Mouse (Mus musculus) lung, postnatal 0 days (tissue): Measurements from ENCODE around the gene Zfp689. TPM values are rescaled to one million over a fixed set of nuclear protein-coding genes. Genes with fewer than 3 reads are reported as not detected.
A peak's percentile ranks its signal among the peaks of the same experiment; 100 is the strongest.
"Not testable (repeated sequence)": the region's sequence is repeated elsewhere in the genome, so short reads cannot be mapped to it uniquely, and the experiment has no call there.

Experiments used
- ATAC-seq: fragments of 200-750 bp; cut with Nextera tagmentation; 2 replicates; pipeline ENCODE4 v1.8.0; 2017; ENCODE audit warnings: moderate library complexity
- DNase-seq: peaks from one replicate; pipeline ENCODE4 v3.0.0-alpha.2; 2016; ENCODE audit warnings: low spot score
- H3K27ac ChIP-seq: fragments of 300-500 bp; sonication (generic); 2 replicates; pipeline ENCODE4 v1.5.1; 2014; ENCODE audit warnings: antibody characterized with exemption, mild to moderate bottlenecking, low read length, mixed read lengths
- H3K27me3 ChIP-seq: fragments of 300-500 bp; sonication (generic); replicated peaks from 2 replicates; pipeline ENCODE4 v1.6.1; 2014; ENCODE audit warnings: low read length, mixed read lengths; ENCODE audit not compliant: insufficient read depth
- H3K36me3 ChIP-seq: fragments of 300-500 bp; sonication (generic); 2 replicates; pipeline ENCODE4 v1.6.1; 2014; ENCODE audit warnings: low read length, mixed read lengths; ENCODE audit not compliant: insufficient read depth
- H3K4me1 ChIP-seq: fragments of 300-500 bp; sonication (generic); 2 replicates; pipeline ENCODE4 v1.6.1; 2014; ENCODE audit warnings: antibody characterized with exemption, low read depth, low read length, mixed read lengths; ENCODE audit not compliant: insufficient read depth
- H3K4me2 ChIP-seq: fragments of 300-500 bp; sonication (generic); replicated peaks from 2 replicates; pipeline ENCODE4 v1.6.1; 2014; ENCODE audit warnings: low read depth, mild to moderate bottlenecking, low read length, moderate library complexity, mixed read lengths
- H3K4me3 ChIP-seq: fragments of 300-500 bp; sonication (generic); 2 replicates; pipeline ENCODE4 v1.5.1; 2014; ENCODE audit warnings: low read depth, low read length
- H3K9ac ChIP-seq: fragments of 300-500 bp; sonication (generic); replicated peaks from 2 replicates; pipeline ENCODE4 v1.6.1; 2014; ENCODE audit warnings: low read depth, mild to moderate bottlenecking
- H3K9me3 ChIP-seq: fragments of 300-500 bp; sonication (generic); 2 replicates; pipeline ENCODE4 v1.6.1; 2016; ENCODE audit warnings: low read length, mixed read lengths
- CTCF ChIP-seq: IDR thresholded peaks from 2 replicates; pipeline ENCODE4 v1.5.1; 2016; ENCODE audit warnings: antibody characterized with exemption, mild to moderate bottlenecking
- EP300 ChIP-seq: IDR thresholded peaks from 2 replicates; pipeline ENCODE4 v1.6.1; 2016; ENCODE audit warnings: antibody characterized with exemption, mild to moderate bottlenecking, control low read depth
- WGBS: fragments of 180-500 bp; shearing (Covaris S2); extraction: QIAGEN DNeasy Blood & Tissue Kit; methylation state at CpG from one replicate; pipeline ENCODE4 v1.1.7; 2014; 5-methylcytosine and 5-hydroxymethylcytosine counted together
- polyA plus RNA-seq: library from polyadenylated mRNA; unstranded; fragments of >200 nt; fragmentation: Nextera tagmentation; extraction: Ambion mirVana; gene quantifications from 2 replicates; pipeline ENCODE4 v1.2.1, GENCODE M21; 2015

Gene Zfp689
- polyA plus RNA-seq, 1 experiment from 2014 or later, result 2.6 TPM

GRCm38 (mm10) chr7:127488364-127488763 lies 39.4 kb upstream of the Zfp689 start:
- H3K36me3 ChIP-seq, result peaks cover 68% of the 10 kb centered on the region
- 0 out of 2 replicates have a peak, but pooled peaks have one; percentile 1 for TF ChIP-seq CTCF
- H3K9ac ChIP-seq, H3K9me3 ChIP-seq, ATAC-seq, H3K4me2 ChIP-seq, H3K4me1 ChIP-seq, H3K27ac ChIP-seq, H3K27me3 ChIP-seq, H3K4me3 ChIP-seq, DNase-seq: not testable (repeated sequence)
- 74% methylated on average over 4 of the region's 5 CpGs for WGBS

- peaks cover 5% of the 10 kb centered on the region; the same call in 1 of the 2 replicates for H3K4me1 ChIP-seq
- no peak overlapping the region for H3K4me2 ChIP-seq
- DNase-seq (no peak), ATAC-seq (no peak)
- 76% methylated on average over 5 of the region's 5 CpGs for WGBS
- H3K9me3 ChIP-seq, result no peaks in the 10 kb centered on the region
- H3K27me3 ChIP-seq, result no peaks in the 10 kb centered on the region
- no peak overlapping the region for H3K4me3 ChIP-seq
- peaks cover 60% of the 10 kb centered on the region for H3K36me3 ChIP-seq
- TF ChIP-seq CTCF (no peak), EP300 (no peak)
- H3K27ac ChIP-seq, result no peak overlapping the region
- H3K9ac ChIP-seq, result no peak overlapping the region
Measured at GRCm38 (mm10) chr7:127485416-127485815, 36.5 kb upstream of the Zfp689 start.

- no peak for DNase-seq
- Histone ChIP-seq H3K36me3 (peaks cover 35% of the 10 kb centered on the region; the same call in 1 of the 2 replicates), H3K27me3 (no peaks in the 10 kb centered on the region), H3K9me3 (no peaks in the 10 kb centered on the region), H3K4me2 (peak overlapping the region; percentile 97), H3K4me1 (peaks cover 21% of the 10 kb centered on the region; the same call in 1 of the 2 replicates), H3K4me3 (peak overlapping the region; percentile 97), H3K27ac (no peak overlapping the region), H3K9ac (peak overlapping the region; percentile 94)
- WGBS, result 47% methylated on average over 2 of the region's 2 CpGs
- ATAC-seq, result no peak
- TF ChIP-seq EP300 (no peak), CTCF (no peak)
Measured at GRCm38 (mm10) chr7:127480321-127480720, 31.4 kb upstream of the Zfp689 start.

- H3K9ac ChIP-seq, result peak overlapping the region; percentile 94
- peaks cover 21% of the 10 kb centered on the region; the same call in 1 of the 2 replicates for H3K4me1 ChIP-seq
- TF ChIP-seq CTCF (no peak), EP300 (no peak)
- H3K36me3 ChIP-seq, result peaks cover 38% of the 10 kb centered on the region; the same call in 1 of the 2 replicates
- WGBS, result 2% methylated on average over 40 of the region's 48 CpGs
- ATAC-seq (no peak), DNase-seq (peak; percentile 61)
- peak overlapping the region; percentile 97 for H3K4me2 ChIP-seq
- no peaks in the 10 kb centered on the region for H3K9me3 ChIP-seq
- H3K27ac ChIP-seq, result peak overlapping the region; percentile 97
- H3K27me3 ChIP-seq, result no peaks in the 10 kb centered on the region
- H3K4me3 ChIP-seq, result peak overlapping the region; percentile 97
Measured at GRCm38 (mm10) chr7:127479318-127480225, 30.6 kb upstream of the Zfp689 start.

- peak within 1 kb of the TSS; percentile 97 for H3K4me2 ChIP-seq
- TF ChIP-seq EP300 (peak; percentile 7; the same call in 1 of the 2 replicates), CTCF (0 out of 2 replicates have a peak, but pooled peaks have one; percentile 12)
- DNase-seq (peak; percentile 99), ATAC-seq (peak; percentile 75)
- no peaks in the 10 kb centered on the region for H3K9me3 ChIP-seq
- H3K36me3 ChIP-seq, result peaks cover 37% of the 10 kb centered on the region; the same call in 1 of the 2 replicates
- under 1% methylated on average over 44 of the region's 62 CpGs for WGBS
- H3K4me1 ChIP-seq, result peaks cover 21% of the 10 kb centered on the region; the same call in 1 of the 2 replicates
- H3K9ac ChIP-seq, result peak within 1 kb of the TSS; percentile 94
- H3K4me3 ChIP-seq, result peak within 1 kb of the TSS; percentile 97
- H3K27me3 ChIP-seq, result no peaks in the 10 kb centered on the region
- H3K27ac ChIP-seq, result peak within 1 kb of the TSS; percentile 97
Measured at GRCm38 (mm10) chr7:127478635-127479317, 29.8 kb upstream of the Zfp689 start, which contains the start of gene Fbrs. TSS of gene Fbrs (plus strand) at chr7:127479199.
